Mouse (Mus musculus): ENCODE measurements at regions not wholly inside any gene's neighbourhood (a gene's known extent, or its start where the extent isn't known, plus 50 kb on each side); places are given as distances from the start of the nearest gene placed in this dataset.
"Not testable (repeated sequence)": the region's sequence is repeated elsewhere in the genome, so short reads cannot be mapped to it uniquely, and the experiment has no call there.

- peak; percentile 51 to 83 for DNase-seq
Observed at GRCm38 (mm10) chr14:87215099-87215498, 74.1 kb upstream of the Diaph3 start.

GRCm38 (mm10) chr14:87217042-87217441 lies 76.0 kb upstream of the Diaph3 start:
- DNase-seq: no peak

GRCm38 (mm10) chr14:87219975-87220374 lies 78.9 kb upstream of the Diaph3 start:
- DNase-seq: no peak

GRCm38 (mm10) chr14:87224870-87225269 lies 83.8 kb upstream of the Diaph3 start:
- no peak for DNase-seq

- no peak for DNase-seq
Observed at GRCm38 (mm10) chr14:87249258-87249657, 108.2 kb upstream of the Diaph3 start.

- DNase-seq: no peak
Observed at GRCm38 (mm10) chr14:87255484-87256208, 114.6 kb upstream of the Diaph3 start.

- DNase-seq: peak in 1 of 2 experiments; percentile 10
Observed at GRCm38 (mm10) chr14:87261726-87262125, 120.7 kb upstream of the Diaph3 start.

- DNase-seq: no peak
Observed at GRCm38 (mm10) chr14:87264826-87265225, 123.8 kb upstream of the Diaph3 start.

GRCm38 (mm10) chr14:87266309-87266708 lies 125.3 kb upstream of the Diaph3 start:
- no peak for DNase-seq

GRCm38 (mm10) chr14:87289266-87289665 lies 127.2 kb upstream of the Tdrd3 start:
- DNase-seq: not testable (repeated sequence)

- DNase-seq: no peak
Observed at GRCm38 (mm10) chr14:87289708-87290243, 126.7 kb upstream of the Tdrd3 start.

- no peak for DNase-seq
Observed at GRCm38 (mm10) chr14:87295206-87295605, 121.2 kb upstream of the Tdrd3 start.

- no peak for DNase-seq
Observed at GRCm38 (mm10) chr14:87297160-87297559, 119.3 kb upstream of the Tdrd3 start.

GRCm38 (mm10) chr14:87300838-87301237 lies 115.6 kb upstream of the Tdrd3 start:
- DNase-seq: peak in 1 of 2 experiments; percentile 13

- DNase-seq: no peak
Observed at GRCm38 (mm10) chr14:87301564-87301963, 114.9 kb upstream of the Tdrd3 start.

GRCm38 (mm10) chr14:87305481-87305880 lies 111.0 kb upstream of the Tdrd3 start:
- no peak for DNase-seq

GRCm38 (mm10) chr14:87306011-87306410 lies 110.4 kb upstream of the Tdrd3 start:
- no peak for DNase-seq

GRCm38 (mm10) chr14:87308016-87308415 lies 108.4 kb upstream of the Tdrd3 start:
- DNase-seq: peak in 1 of 2 experiments; percentile 1

- no peak for DNase-seq
Observed at GRCm38 (mm10) chr14:87312318-87312717, 104.1 kb upstream of the Tdrd3 start.

- DNase-seq: peak; percentile 53 to 78
Observed at GRCm38 (mm10) chr14:87314999-87315732, 101.3 kb upstream of the Tdrd3 start.

- DNase-seq: no peak
Observed at GRCm38 (mm10) chr14:87327841-87328240, 88.6 kb upstream of the Tdrd3 start.

- no peak for DNase-seq
Observed at GRCm38 (mm10) chr14:87337950-87338526, 78.4 kb upstream of the Tdrd3 start.

GRCm38 (mm10) chr14:87344540-87344939 lies 71.9 kb upstream of the Tdrd3 start:
- DNase-seq: no peak

- DNase-seq: no peak
Observed at GRCm38 (mm10) chr14:87346812-87347211, 69.6 kb upstream of the Tdrd3 start.
